Mouse (Mus musculus): ENCODE data around the gene Phrf1. TPM values are rescaled to one million over a fixed set of nuclear protein-coding genes. Genes with fewer than 3 reads are reported as not detected.

The Phrf1 gene
- total RNA-seq, 2 experiments from 2014 or later, result 33.7 to 34.8 TPM

GRCm38 (mm10) chr7:141293852-141294471, 65.4 kb downstream of the Phrf1 start:
- DNase-seq, result peak; percentile 21 to 23

DNA sequence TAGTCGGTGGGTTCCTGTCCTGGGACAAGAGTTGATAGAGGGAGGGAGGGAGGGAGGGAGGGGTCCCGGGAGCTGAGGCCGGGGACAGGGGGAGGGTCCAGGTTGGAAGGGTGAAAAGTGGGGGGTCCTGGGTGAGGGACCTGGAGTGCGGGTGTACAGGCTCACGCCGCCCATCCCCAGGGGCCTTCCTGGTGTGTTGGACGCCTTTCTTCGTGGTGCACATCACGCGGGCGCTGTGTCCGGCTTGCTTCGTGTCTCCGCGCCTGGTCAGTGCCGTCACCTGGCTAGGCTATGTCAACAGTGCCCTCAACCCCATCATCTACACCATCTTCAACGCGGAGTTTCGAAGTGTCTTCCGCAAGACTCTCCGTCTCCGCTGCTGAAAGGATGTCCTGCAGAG, 65.9 kb downstream of the Phrf1 start:
- no peak for DNase-seq

- DNase-seq, result no peak
Measured at GRCm38 (mm10) chr7:141297926-141298650, 69.5 kb downstream of the Phrf1 start.

GRCm38 (mm10) chr7:141299175-141299574, 70.6 kb downstream of the Phrf1 start:
- DNase-seq, result no peak

GRCm38 (mm10) chr7:141301386-141301785, 72.8 kb downstream of the Phrf1 start:
- no peak for DNase-seq

- no peak for DNase-seq
Measured at GRCm38 (mm10) chr7:141302702-141303268, 74.2 kb downstream of the Phrf1 start.

- no peak for DNase-seq
Measured at GRCm38 (mm10) chr7:141304537-141304936, 76.0 kb downstream of the Phrf1 start.

Small RNA genes lying within 50 kb of the gene (microRNA-seq; reads per million reads assigned to microRNA genes)
- 110 to 403 reads per million in 2 experiments for gene Mir210

Other genes with a start within 250 kb of the Phrf1 start
- gene Ifitm3, start 218.0 kb upstream of the Phrf1 start, total RNA-seq (2021), result 100 to 1,000 TPM in 1 of 2 experiments, 10 to 100 TPM in 1; 94.8 to 129 TPM
- gene Ifitm6, start 210.9 kb upstream of the Phrf1 start, total RNA-seq (2021), result not detected
- not detected for gene Gm17387, start 199.7 kb upstream of the Phrf1 start, total RNA-seq (2021)
- not detected for gene B4galnt4, start 167.7 kb upstream of the Phrf1 start, total RNA-seq (2021)
- gene Pkp3, start 150.6 kb upstream of the Phrf1 start, total RNA-seq (2021), result 1 to 10 TPM in 1 of 2 experiments, under 1 TPM in 1; 0.37 to 1.6 TPM
- 1 to 10 TPM; 4.2 to 4.7 TPM for gene Sigirr, start 128.2 kb upstream of the Phrf1 start, total RNA-seq (2021)
- gene Ano9, start 111.0 kb upstream of the Phrf1 start, total RNA-seq (2021), result not detected
- 10 to 100 TPM; 28.1 to 30.3 TPM for gene Ptdss2, start 106.4 kb upstream of the Phrf1 start, total RNA-seq (2021)
- gene Rnh1, start 55.9 kb upstream of the Phrf1 start, total RNA-seq (2021), result 10 to 100 TPM; 71.5 to 77.6 TPM
- 100 to 1,000 TPM in 1 of 2 experiments, 10 to 100 TPM in 1; 91.4 to 103 TPM for gene Hras, start 34.8 kb upstream of the Phrf1 start, total RNA-seq (2021)
- 1 to 10 TPM; 2.0 to 3.4 TPM for gene Lrrc56, start 34.6 kb upstream of the Phrf1 start, total RNA-seq (2021)
- gene Lmntd2, start 14.7 kb upstream of the Phrf1 start, total RNA-seq (2021), result not detected
- gene Rassf7, start 12.9 kb upstream of the Phrf1 start, total RNA-seq (2021), result under 1 TPM; 0.57 to 0.87 TPM
- gene Irf7, start 37.7 kb downstream of the Phrf1 start, total RNA-seq (2021), result 1 to 10 TPM; 2.3 to 3.1 TPM
- not detected for gene Cdhr5, start 48.0 kb downstream of the Phrf1 start, total RNA-seq (2021)
- not detected for gene Sct, start 50.3 kb downstream of the Phrf1 start, total RNA-seq (2021)
- gene Drd4, start 63.2 kb downstream of the Phrf1 start, total RNA-seq (2021), result not detected
- gene Deaf1, start 98.9 kb downstream of the Phrf1 start, total RNA-seq (2021), result 10 to 100 TPM; 11.7 to 12.6 TPM
- gene Tmem80, start 99.0 kb downstream of the Phrf1 start, total RNA-seq (2021), result 10 to 100 TPM; 14.6 to 15.7 TPM
- gene Eps8l2, start 110.1 kb downstream of the Phrf1 start, total RNA-seq (2021), result 1 to 10 TPM; 1.7 to 3.0 TPM
- 100 to 1,000 TPM; 106 to 141 TPM for gene Taldo1, start 163.4 kb downstream of the Phrf1 start, total RNA-seq (2021)
- 10 to 100 TPM; 11.3 to 12.4 TPM for gene Gatd1, start 185.4 kb downstream of the Phrf1 start, total RNA-seq (2021)
- 1 to 10 TPM in 1 of 2 experiments, under 1 TPM in 1; 0.80 to 1.3 TPM for gene Cend1, start 200.7 kb downstream of the Phrf1 start, total RNA-seq (2021)
- gene Slc25a22, start 209.1 kb downstream of the Phrf1 start, total RNA-seq (2021), result 10 to 100 TPM; 45.6 to 59.1 TPM
- under 1 TPM; 0.21 to 0.42 TPM for gene Pidd1, start 215.2 kb downstream of the Phrf1 start, total RNA-seq (2021)
- gene Rplp2, start 218.6 kb downstream of the Phrf1 start, total RNA-seq (2021), result 1,000 to 10,000 TPM in 1 of 2 experiments, 100 to 1,000 TPM in 1; 998 to 1,000 TPM
- 100 to 1,000 TPM; 387 to 566 TPM for gene Pnpla2, start 226.4 kb downstream of the Phrf1 start, total RNA-seq (2021)
- gene Cracr2b, start 232.3 kb downstream of the Phrf1 start, total RNA-seq (2021), result 10 to 100 TPM; 22.5 to 23.3 TPM
- gene Cd151, start 238.6 kb downstream of the Phrf1 start, total RNA-seq (2021), result 100 to 1,000 TPM; 320 to 330 TPM
- 10 to 100 TPM; 82.3 to 97.7 TPM for gene Polr2l, start 246.3 kb downstream of the Phrf1 start, total RNA-seq (2021)
- 10 to 100 TPM; 18.9 to 22.9 TPM for gene Tspan4, start 246.5 kb downstream of the Phrf1 start, total RNA-seq (2021)

Data from heart, adult 18-20 months (tissue).